Mouse (Mus musculus) ES-Bruce4 (cell line): ENCODE results near the gene Rin3. TPM values are rescaled to one million over a fixed set of nuclear protein-coding genes. Genes with fewer than 3 reads are reported as not detected.

Experiments used
- H3K27ac ChIP-seq: 2 replicates; pipeline ENCODE4 v1.5.1; 2012; ENCODE audit warnings: low read length, inconsistent platforms; ENCODE audit not compliant: insufficient read depth
- H3K27me3 ChIP-seq: 2 replicates; pipeline ENCODE4 v1.6.1; 2012; ENCODE audit warnings: mild to moderate bottlenecking, low read length, inconsistent platforms; ENCODE audit not compliant: control insufficient read depth, poor library complexity, insufficient read depth, severe bottlenecking
- H3K36me3 ChIP-seq: 2 replicates; pipeline ENCODE4 v1.6.1; 2012; ENCODE audit warnings: inconsistent platforms, mild to moderate bottlenecking, low read length, moderate library complexity; ENCODE audit not compliant: control insufficient read depth, poor library complexity, insufficient read depth, severe bottlenecking
- H3K4me1 ChIP-seq: one replicate; pipeline ENCODE4 v1.8.1; 2011; ENCODE audit warnings: low read length; ENCODE audit not compliant: control insufficient read depth, insufficient read depth
- H3K4me3 ChIP-seq: 2 replicates; pipeline ENCODE4 v1.5.1; 2011; ENCODE audit warnings: low read depth, mild to moderate bottlenecking, low read length
- H3K9ac ChIP-seq: 2 replicates; pipeline ENCODE4 v1.6.1; 2012; ENCODE audit warnings: low read depth, mild to moderate bottlenecking, inconsistent platforms; ENCODE audit not compliant: poor library complexity, severe bottlenecking
- H3K9me3 ChIP-seq: replicated peaks from 2 replicates; pipeline ENCODE4 v1.6.1; 2012; ENCODE audit warnings: mild to moderate bottlenecking, low read length, inconsistent platforms; ENCODE audit not compliant: control insufficient read depth, poor library complexity, insufficient read depth, severe bottlenecking
- CTCF ChIP-seq: IDR thresholded peaks from one replicate; pipeline ENCODE4 v1.8.1; 2011; ENCODE audit warnings: low read depth, low read length
- EP300 ChIP-seq: IDR thresholded peaks from 2 replicates; pipeline ENCODE4 v1.6.1; 2011; ENCODE audit warnings: low read depth, low read length; ENCODE audit not compliant: insufficient read depth
- POLR2A ChIP-seq: IDR thresholded peaks from one replicate; pipeline ENCODE4 v1.8.1; 2011; ENCODE audit warnings: low read length; ENCODE audit not compliant: insufficient read depth
- polyA plus RNA-seq: library from polyadenylated mRNA; stranded (reverse); fragments of >200 nt; gene quantifications from 2 replicates; pipeline ENCODE4 v1.2.4, GENCODE M21; 2011; ENCODE audit warnings: low read depth; ENCODE audit not compliant: missing spikeins, insufficient read depth, insufficient read length

Gene Rin3
- polyA plus RNA-seq, 1 experiment, result 8.7 TPM

GRCm38 (mm10) chr12:102286681-102287414 is 4.0 kb downstream of the Rin3 start:
- H3K27ac ChIP-seq, result no peak overlapping the region
- TF ChIP-seq EP300 (no peak), POLR2A (no peak), CTCF (no peak)
- H3K4me3 ChIP-seq, result no peak overlapping the region
- no peaks in the 10 kb centered on the region for H3K4me1 ChIP-seq
- no peaks in the 10 kb centered on the region for H3K27me3 ChIP-seq
- no peaks in the 10 kb centered on the region; the same call in 1 of the 2 replicates for H3K9me3 ChIP-seq
- H3K9ac ChIP-seq, result no peak overlapping the region
- H3K36me3 ChIP-seq, result no peaks in the 10 kb centered on the region

GRCm38 (mm10) chr12:102287904-102288602 is 5.2 kb downstream of the Rin3 start:
- Histone ChIP-seq H3K4me3 (no peak overlapping the region), H3K27me3 (no peaks in the 10 kb centered on the region), H3K36me3 (no peaks in the 10 kb centered on the region), H3K9ac (no peak overlapping the region), H3K4me1 (no peaks in the 10 kb centered on the region), H3K27ac (no peak overlapping the region), H3K9me3 (no peaks in the 10 kb centered on the region)
- no peak for TF ChIP-seq CTCF
- no peak for TF ChIP-seq POLR2A
- no peak for TF ChIP-seq EP300

GRCm38 (mm10) chr12:102288846-102289245 is 6.0 kb downstream of the Rin3 start:
- no peak overlapping the region for H3K27ac ChIP-seq
- H3K4me1 ChIP-seq, result no peaks in the 10 kb centered on the region
- no peak overlapping the region for H3K4me3 ChIP-seq
- no peaks in the 10 kb centered on the region for H3K9me3 ChIP-seq
- no peak overlapping the region for H3K9ac ChIP-seq
- TF ChIP-seq CTCF (no peak), POLR2A (no peak), EP300 (no peak)
- no peaks in the 10 kb centered on the region for H3K27me3 ChIP-seq
- H3K36me3 ChIP-seq, result no peaks in the 10 kb centered on the region

GRCm38 (mm10) chr12:102289568-102289967 is 6.7 kb downstream of the Rin3 start:
- no peak overlapping the region for H3K4me3 ChIP-seq
- H3K4me1 ChIP-seq, result no peaks in the 10 kb centered on the region
- no peaks in the 10 kb centered on the region for H3K9me3 ChIP-seq
- H3K27ac ChIP-seq, result no peak overlapping the region
- no peaks in the 10 kb centered on the region for H3K27me3 ChIP-seq
- no peak overlapping the region for H3K9ac ChIP-seq
- TF ChIP-seq POLR2A, result no peak
- TF ChIP-seq CTCF, result no peak
- no peak for TF ChIP-seq EP300
- H3K36me3 ChIP-seq, result no peaks in the 10 kb centered on the region

- no peaks in the 10 kb centered on the region for H3K27me3 ChIP-seq
- no peak overlapping the region for H3K4me3 ChIP-seq
- no peak for TF ChIP-seq POLR2A
- no peak for TF ChIP-seq EP300
- no peak for TF ChIP-seq CTCF
- H3K36me3 ChIP-seq, result no peaks in the 10 kb centered on the region
- no peak overlapping the region for H3K9ac ChIP-seq
- no peaks in the 10 kb centered on the region for H3K4me1 ChIP-seq
- H3K9me3 ChIP-seq, result no peaks in the 10 kb centered on the region
- H3K27ac ChIP-seq, result no peak overlapping the region
These were observed 7.8 kb downstream of the Rin3 start for GRCm38 (mm10) chr12:102290662-102291061.

GRCm38 (mm10) chr12:102291686-102292085 is 8.8 kb downstream of the Rin3 start:
- no peak for TF ChIP-seq POLR2A
- no peak for TF ChIP-seq CTCF
- no peak for TF ChIP-seq EP300
- no peaks in the 10 kb centered on the region for H3K36me3 ChIP-seq
- no peak overlapping the region for H3K27ac ChIP-seq
- no peak overlapping the region for H3K9ac ChIP-seq
- no peaks in the 10 kb centered on the region for H3K9me3 ChIP-seq
- H3K4me1 ChIP-seq, result no peaks in the 10 kb centered on the region
- H3K27me3 ChIP-seq, result no peaks in the 10 kb centered on the region
- no peak overlapping the region for H3K4me3 ChIP-seq
